Mouse (Mus musculus) lung, adult 2 months (tissue): ENCODE data around the gene Mrnip.

Experiments
- CTCF ChIP-seq: fragments of 200-500 bp; IDR thresholded peaks from 2 replicates; pipeline ENCODE4 v1.5.1; 2011; ENCODE audit warnings: mild to moderate bottlenecking, low read length, control low read depth; ENCODE audit not compliant: insufficient read depth
- POLR2A ChIP-seq: fragments of 200-500 bp; IDR thresholded peaks from 2 replicates; pipeline ENCODE4 v1.6.1; 2011; ENCODE audit warnings: low read depth, mild to moderate bottlenecking, control low read depth, low read length, borderline replicate concordance; ENCODE audit errors: extremely low read depth

- no peak for TF ChIP-seq CTCF
- TF ChIP-seq POLR2A = no peak
Observed at GRCm38 (mm10) chr11:50138206-50138822, 35.9 kb upstream of the Mrnip start.
